Mouse (Mus musculus) cerebellum, adult 2 months (tissue): ENCODE measurements at regions not wholly inside any gene's neighbourhood (a gene's known extent, or its start where the extent isn't known, plus 50 kb on each side); places are given as distances from the start of the nearest gene placed in this dataset.

Experiments
- CTCF ChIP-seq: fragments of 200-500 bp; IDR thresholded peaks from 2 replicates; pipeline ENCODE4 v1.5.1; 2011; ENCODE audit warnings: low read depth, mild to moderate bottlenecking, control low read depth, low read length, moderate library complexity, borderline replicate concordance; ENCODE audit not compliant: insufficient read depth
- POLR2A ChIP-seq: fragments of 200-500 bp; IDR thresholded peaks from 2 replicates; pipeline ENCODE4 v1.6.1; 2011; ENCODE audit warnings: low read length, control low read depth, borderline replicate concordance; ENCODE audit not compliant: insufficient read depth

DNA sequence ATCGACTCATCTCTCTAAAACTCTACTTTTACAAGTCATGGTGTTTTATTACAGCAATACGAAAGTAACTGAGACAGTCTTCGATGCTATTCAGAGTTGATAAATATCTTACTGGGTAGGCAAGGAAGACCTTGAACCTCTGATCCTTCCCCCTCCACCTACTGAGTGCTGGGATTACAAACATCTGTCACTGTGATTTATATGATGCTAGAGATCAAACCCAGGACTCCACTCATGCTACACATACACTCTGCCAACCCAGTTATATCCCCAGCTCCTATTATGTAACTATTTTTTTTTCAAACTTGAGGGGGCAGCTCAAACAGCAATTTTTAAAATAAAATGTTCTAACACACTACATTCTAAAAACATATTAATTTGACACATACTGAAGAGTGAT, 62.6 kb upstream of the Akap13 start:
- TF ChIP-seq POLR2A (no peak), CTCF (no peak)
